Mouse (Mus musculus) right cerebral cortex, postnatal 14 days (tissue): Measurements from ENCODE around the gene Sox30.

Experiments used
- DNase-seq: peaks from one replicate; pipeline ENCODE4 v3.0.0; 2022

The Sox30 gene

GRCm38 (mm10) chr11:46056770-46057411 lies 76.8 kb downstream of the Sox30 start:
- DNase-seq = no peak

GRCm38 (mm10) chr11:46058011-46058410 lies 77.9 kb downstream of the Sox30 start:
- DNase-seq = no peak

DNA sequence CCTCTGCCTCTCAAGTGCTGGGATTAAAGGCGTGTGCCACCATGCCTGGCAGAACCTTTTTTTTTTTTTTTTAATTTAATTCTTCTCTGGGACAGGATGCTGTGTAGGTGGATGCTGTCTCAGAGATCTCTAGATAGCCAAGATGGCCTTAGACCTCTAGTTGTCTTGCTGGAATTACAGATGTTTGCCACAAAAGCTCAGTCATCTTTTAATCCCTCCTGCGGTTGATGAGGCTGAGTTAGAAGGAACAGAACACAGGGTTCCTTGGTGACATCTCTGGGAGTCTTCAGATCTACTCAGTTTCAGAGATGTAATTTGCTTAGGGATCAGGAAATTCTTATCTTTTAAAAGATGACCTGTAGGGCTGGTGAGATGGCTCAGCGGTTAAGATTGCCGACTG lies 78.8 kb downstream of the Sox30 start:
- DNase-seq = no peak

DNA sequence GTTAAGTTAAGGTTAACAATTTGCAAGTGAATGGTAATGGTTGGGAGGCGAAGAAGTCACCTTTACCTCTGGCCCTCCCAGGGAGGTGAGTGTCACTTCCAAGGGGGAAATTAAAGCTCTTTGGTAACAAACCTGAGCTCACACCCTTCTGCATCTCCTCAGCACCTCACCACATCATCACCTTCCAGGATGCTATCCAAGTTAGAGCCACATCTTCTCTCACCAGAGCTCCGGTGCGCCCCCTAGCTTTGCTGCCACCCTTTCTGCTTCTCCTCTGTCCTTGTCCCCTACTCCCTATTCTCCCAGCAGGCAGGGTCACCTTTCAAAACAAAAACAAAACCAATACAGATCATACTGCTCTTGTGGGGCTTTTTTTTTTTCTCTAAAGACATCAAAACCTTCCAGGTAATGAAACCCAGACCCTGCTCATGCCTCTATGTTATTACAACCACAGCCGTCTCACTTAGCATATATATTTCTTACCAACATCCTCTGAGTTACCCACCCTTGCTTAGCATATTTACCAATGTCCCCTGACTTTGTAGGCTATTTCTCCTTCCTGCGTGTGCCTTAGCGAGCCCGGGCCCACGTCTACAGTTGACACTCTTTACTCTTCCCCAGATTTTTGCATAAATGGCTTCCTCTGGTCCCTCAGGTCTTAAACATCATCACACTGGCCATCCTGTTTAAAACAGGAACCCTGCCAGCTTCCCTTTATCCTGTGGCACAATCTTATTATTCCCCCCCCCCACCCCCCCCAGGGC lies 80.0 kb downstream of the Sox30 start:
- peak; percentile 41 for DNase-seq

DNA sequence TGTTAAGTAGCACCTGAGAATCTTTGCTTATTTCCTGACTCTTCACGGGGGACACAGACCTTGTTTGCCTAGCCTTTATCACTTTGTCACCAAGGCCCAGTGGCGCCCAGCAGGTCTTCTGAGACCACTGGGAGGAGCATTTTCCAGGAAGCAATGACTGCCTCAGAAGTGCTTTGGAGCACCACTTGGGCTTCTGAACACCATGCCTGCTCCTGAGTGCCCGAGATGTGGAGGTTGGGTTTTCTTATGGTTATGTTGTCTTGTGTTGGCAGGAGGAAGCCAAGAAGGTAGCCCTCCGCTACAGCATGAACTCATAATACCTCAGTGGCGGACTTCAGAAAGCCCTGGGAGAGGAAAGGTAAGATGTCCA lies 80.5 kb downstream of the Sox30 start:
- no peak for DNase-seq

- DNase-seq = no peak
These were observed 81.8 kb downstream of the Sox30 start for GRCm38 (mm10) chr11:46061776-46062445.

GRCm38 (mm10) chr11:46062569-46062968 lies 82.5 kb downstream of the Sox30 start:
- no peak for DNase-seq

- no peak for DNase-seq
These were observed 83.1 kb downstream of the Sox30 start for GRCm38 (mm10) chr11:46062993-46063731.

DNA sequence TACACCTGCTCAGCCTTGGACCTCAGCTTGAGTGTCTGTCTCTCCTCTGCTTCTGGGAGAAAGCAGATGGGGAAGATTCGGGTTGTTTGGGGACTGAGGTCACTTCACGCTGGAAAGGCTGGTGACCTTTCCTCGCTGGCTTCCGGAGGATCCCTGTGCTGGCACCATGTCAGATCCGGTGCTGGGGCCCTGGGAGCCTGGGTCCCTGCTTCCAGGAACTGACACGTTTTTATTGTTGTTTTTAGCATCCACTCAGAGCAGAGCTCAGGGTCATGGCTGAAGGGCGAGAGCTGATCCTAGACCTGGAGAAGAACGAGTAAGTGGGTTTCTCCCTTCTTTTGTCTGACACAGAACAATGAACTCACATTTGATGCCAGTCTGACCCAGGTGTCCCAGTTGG lies 84.7 kb downstream of the Sox30 start:
- no peak for DNase-seq

DNA sequence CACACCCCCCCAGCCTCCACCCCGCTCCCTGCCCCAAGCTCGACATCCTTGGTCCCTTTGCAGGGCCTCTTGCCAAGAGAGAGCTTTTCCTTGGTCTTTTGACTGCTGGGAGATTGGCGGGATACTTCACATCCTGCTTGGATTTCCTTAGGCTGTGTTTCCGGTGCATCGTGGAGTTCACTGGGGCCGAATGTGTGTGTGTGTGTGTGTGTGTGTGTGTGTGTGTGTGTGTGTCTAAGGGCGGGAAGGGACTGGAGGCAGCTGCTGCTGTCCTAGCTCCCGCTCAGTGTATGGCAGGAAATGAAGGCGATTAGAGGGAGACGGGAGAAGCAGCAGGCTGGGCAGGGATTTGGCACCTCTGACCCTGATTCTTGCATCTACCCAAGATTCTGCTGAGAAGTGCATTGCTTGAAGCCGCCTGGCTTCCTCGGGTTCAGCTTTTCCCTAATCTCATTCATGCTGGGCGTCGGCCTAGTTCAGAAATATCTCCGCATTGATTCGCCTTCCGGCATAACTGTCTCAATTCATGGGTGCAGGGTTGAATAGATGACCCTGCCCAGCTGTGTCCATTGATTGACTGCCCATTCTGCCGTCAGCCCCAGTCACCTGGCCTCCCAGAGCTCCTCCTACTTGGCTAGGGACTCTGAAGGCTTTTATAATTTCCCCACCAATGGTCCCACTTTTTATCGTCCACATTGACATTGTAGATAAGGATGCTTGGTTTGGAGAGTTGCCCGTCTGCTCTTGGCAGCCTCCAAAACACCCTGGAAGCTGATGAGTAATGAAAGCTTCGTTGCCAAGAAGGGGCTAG lies 85.3 kb downstream of the Sox30 start:
- DNase-seq = no peak
